Mouse (Mus musculus): ENCODE data around the gene Nras. TPM values are rescaled to one million over a fixed set of nuclear protein-coding genes. Genes with fewer than 3 reads are reported as not detected.

Gene Nras
- total RNA-seq (2023; ENCODE audit: inconsistent age), result 98.2 to 110 TPM (median 106 TPM) in 4 replicates

GRCm38 (mm10) chr3:103058207-103059157, at the start of gene Nras:
Gene Nras, plus strand, starts transcription at chr3:103058285.

GRCm38 (mm10) chr3:103020249-103020942, 37.7 kb upstream of the Nras start, which contains the start of gene Csde1:
Gene Csde1, plus strand, starts transcription at chr3:103020426.

GRCm38 (mm10) chr3:103073771-103074170, 15.7 kb downstream of the Nras start, which contains the start of gene Ampd1:
Gene Ampd1, plus strand, starts transcription at chr3:103074014.

GRCm38 (mm10) chr3:103102454-103103390, 44.6 kb downstream of the Nras start, which contains the start of gene Dennd2c:
Gene Dennd2c, plus strand, starts transcription at chr3:103102604.

Other genes with a start within 250 kb of the Nras start
- gene Sycp1, start 122.2 kb upstream of the Nras start, total RNA-seq (2023; ENCODE audit: inconsistent age), result 0.30 TPM in 1 of 4 replicates, not detected in the others
- gene Nr1h5, start 94.2 kb upstream of the Nras start, total RNA-seq (2023; ENCODE audit: inconsistent age), result not detected in 4 replicates
- 104 to 139 TPM (median 129 TPM) in 4 replicates for gene Sike1, start 62.6 kb upstream of the Nras start, total RNA-seq (2023; ENCODE audit: inconsistent age)
- 464 to 517 TPM (median 503 TPM) in 4 replicates for gene Csde1, start 37.9 kb upstream of the Nras start, total RNA-seq (2023; ENCODE audit: inconsistent age)
- 0.30 to 1.1 TPM (median 0.73 TPM) in 4 replicates for gene Ampd1, start 15.7 kb downstream of the Nras start, total RNA-seq (2023; ENCODE audit: inconsistent age)
- gene Dennd2c, start 44.3 kb downstream of the Nras start, total RNA-seq (2023; ENCODE audit: inconsistent age), result 0.15 to 0.24 TPM (median 0.22 TPM) in 3 of 4 replicates, not detected in the other
- gene Bcas2, start 113.4 kb downstream of the Nras start, total RNA-seq (2023; ENCODE audit: inconsistent age), result 89.2 to 109 TPM (median 106 TPM) in 4 replicates
- gene Trim33, start 221.0 kb downstream of the Nras start, total RNA-seq (2023; ENCODE audit: inconsistent age), result 66.7 to 73.5 TPM (median 69.9 TPM) in 4 replicates